Mouse (Mus musculus) heart, postnatal 0 days (tissue): ENCODE data around the gene Dpp4. TPM values are rescaled to one million over a fixed set of nuclear protein-coding genes. Genes with fewer than 3 reads are reported as not detected.

Experiments
- ATAC-seq: fragments of 200-750 bp; cut with Nextera tagmentation; 2 replicates; pipeline ENCODE4 v1.8.0; 2017; ENCODE audit warnings: low read depth, moderate number of reproducible peaks, moderate library complexity; ENCODE audit not compliant: insufficient read depth
- DNase-seq: peaks from one replicate; pipeline ENCODE4 v3.0.0-alpha.2; 2016; ENCODE audit warnings: low spot score
- H3K27ac ChIP-seq: fragments of 300-500 bp; sonication (generic); 2 replicates; pipeline ENCODE4 v1.5.1; 2014; ENCODE audit warnings: low read depth, mild to moderate bottlenecking
- H3K27me3 ChIP-seq: fragments of 300-500 bp; sonication (generic); 2 replicates; pipeline ENCODE4 v1.6.1; 2014; ENCODE audit warnings: low read length, mixed read lengths; ENCODE audit not compliant: control insufficient read depth, insufficient read depth
- H3K36me3 ChIP-seq: fragments of 300-500 bp; sonication (generic); replicated peaks from 2 replicates; pipeline ENCODE4 v1.6.1; 2014; ENCODE audit warnings: low read length, mixed read lengths; ENCODE audit not compliant: control insufficient read depth, insufficient read depth
- H3K4me1 ChIP-seq: fragments of 300-500 bp; sonication (generic); 2 replicates; pipeline ENCODE4 v1.6.1; 2014; ENCODE audit warnings: antibody characterized with exemption; ENCODE audit not compliant: control insufficient read depth, insufficient read depth
- H3K4me2 ChIP-seq: fragments of 300-500 bp; sonication (generic); 2 replicates; pipeline ENCODE4 v1.6.1; 2014; ENCODE audit warnings: low read depth, mild to moderate bottlenecking, low read length, moderate library complexity
- H3K4me3 ChIP-seq: fragments of 300-500 bp; sonication (generic); 2 replicates; pipeline ENCODE4 v1.5.1; 2014; ENCODE audit warnings: low read depth, low read length
- H3K9ac ChIP-seq: fragments of 300-500 bp; sonication (generic); replicated peaks from 2 replicates; pipeline ENCODE4 v1.6.1; 2014; ENCODE audit warnings: low read depth, low read length, mixed read lengths
- H3K9me3 ChIP-seq: fragments of 300-500 bp; sonication (generic); replicated peaks from 2 replicates; pipeline ENCODE4 v1.6.1; 2016; ENCODE audit warnings: low read length; ENCODE audit not compliant: control insufficient read depth
- CTCF ChIP-seq: IDR thresholded peaks from 2 replicates; pipeline ENCODE4 v1.5.1; 2016; ENCODE audit warnings: antibody characterized with exemption, control low read depth, low read depth
- EP300 ChIP-seq: IDR thresholded peaks from 2 replicates; pipeline ENCODE4 v1.6.1; 2016; ENCODE audit warnings: antibody characterized with exemption, low read depth
- WGBS: fragments of 180-500 bp; shearing (Covaris S2); extraction: QIAGEN DNeasy Blood & Tissue Kit; methylation state at CpG from one replicate; pipeline ENCODE4 v1.1.7; 2014; 5-methylcytosine and 5-hydroxymethylcytosine counted together
- polyA plus RNA-seq: library from polyadenylated mRNA; unstranded; fragments of >200 nt; fragmentation: Nextera tagmentation; extraction: Ambion mirVana; gene quantifications from 2 replicates; pipeline ENCODE4 v1.2.1, GENCODE M21; 2015
- total RNA-seq: library from RNA; depleted of rRNA; stranded (reverse); fragments of >200 nt; gene quantifications from 2 replicates; pipeline ENCODE4 v1.2.3, GENCODE M21; 2014; ENCODE audit warnings: low replicate concordance

Dpp4 gene
- total and polyA plus RNA-seq, 2 experiments from 2014 or later, result 5.2 to 10.4 TPM

DNA sequence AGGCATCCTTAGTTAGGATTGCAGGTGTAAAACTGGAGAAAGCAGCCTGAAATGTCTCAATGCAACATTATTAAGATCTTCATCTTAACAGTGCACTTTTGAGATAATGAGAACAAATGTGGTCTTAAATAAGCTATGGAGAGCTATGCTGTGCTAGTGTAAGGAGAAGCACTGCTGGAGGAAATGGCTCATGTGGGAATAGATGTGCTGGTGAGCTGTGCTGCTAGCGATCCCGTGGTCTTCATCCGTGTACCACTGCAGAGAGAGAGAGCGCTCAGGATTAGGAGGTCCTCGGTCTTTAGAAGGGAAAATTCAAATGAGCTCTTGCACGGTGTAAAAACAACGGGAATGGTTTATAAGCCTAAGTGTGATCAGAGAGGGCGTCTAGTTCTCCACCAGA, 79.6 kb downstream of the Dpp4 start:
- no peaks in the 10 kb centered on the region for H3K36me3 ChIP-seq
- ATAC-seq (no peak), DNase-seq (no peak)
- no peaks in the 10 kb centered on the region for H3K9me3 ChIP-seq
- no peak overlapping the region for H3K4me3 ChIP-seq
- no peak overlapping the region for H3K27ac ChIP-seq
- no peak overlapping the region for H3K9ac ChIP-seq
- whole genome bisulfite sequencing, result 76% methylated on average over 8 of the region's 8 CpGs
- H3K4me1 ChIP-seq, result no peaks in the 10 kb centered on the region
- no peak for TF ChIP-seq EP300
- no peak for TF ChIP-seq CTCF
- H3K27me3 ChIP-seq, result no peaks in the 10 kb centered on the region
- no peak overlapping the region for H3K4me2 ChIP-seq

DNA sequence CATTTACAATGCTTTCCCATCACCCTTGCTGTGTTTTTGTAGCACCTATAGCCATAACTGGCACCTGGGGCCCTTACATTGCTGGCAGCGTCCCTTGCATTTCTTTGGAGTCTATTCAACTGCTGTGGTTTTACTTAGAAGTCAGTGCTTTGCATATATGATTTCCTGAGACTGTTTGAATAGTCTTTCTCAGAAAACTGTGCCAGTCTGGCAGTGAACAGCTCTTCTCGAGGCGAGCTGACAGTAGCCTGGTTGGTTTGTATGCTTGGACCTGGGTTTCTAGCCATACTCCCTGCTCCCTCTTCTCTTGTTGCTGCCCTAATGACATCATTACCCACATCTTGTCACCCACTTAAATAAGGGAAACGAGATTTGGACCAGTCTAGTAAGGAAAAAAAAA, 80.1 kb downstream of the Dpp4 start:
- Histone ChIP-seq H3K9me3 (no peaks in the 10 kb centered on the region), H3K4me2 (no peak overlapping the region), H3K4me1 (no peaks in the 10 kb centered on the region), H3K36me3 (no peaks in the 10 kb centered on the region), H3K9ac (no peak overlapping the region), H3K27me3 (no peaks in the 10 kb centered on the region), H3K4me3 (no peak overlapping the region), H3K27ac (no peak overlapping the region)
- ATAC-seq (no peak), DNase-seq (no peak)
- WGBS, result 67% methylated on average over 4 of the region's 4 CpGs
- TF ChIP-seq EP300, result no peak
- TF ChIP-seq CTCF, result no peak

DNA sequence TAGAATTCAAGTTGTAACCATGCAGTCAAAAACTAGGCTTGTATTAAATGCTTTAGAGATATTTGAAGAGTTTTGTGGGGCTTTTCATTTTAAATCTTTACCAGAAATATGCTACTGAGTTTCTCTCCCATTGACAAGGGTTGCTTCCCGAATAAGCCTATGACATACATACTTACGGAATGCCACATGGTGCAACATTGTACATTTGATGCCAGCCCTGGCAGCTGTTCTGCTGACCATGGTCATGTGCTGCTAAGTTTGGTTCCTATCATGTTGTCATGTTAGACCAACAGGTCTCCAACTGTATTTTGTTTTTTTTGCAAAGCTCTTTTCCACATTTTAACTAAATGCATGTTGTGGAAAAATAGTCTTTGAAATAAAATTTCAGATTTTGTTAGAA, 86.6 kb downstream of the Dpp4 start:
- WGBS, result 35% methylated on average over 2 of the region's 2 CpGs
- DNase-seq (peak; percentile 61), ATAC-seq (peak; percentile 92)
- no peaks in the 10 kb centered on the region for H3K36me3 ChIP-seq
- H3K9ac ChIP-seq, result no peak overlapping the region
- H3K4me2 ChIP-seq, result no peak overlapping the region
- 0 out of 2 replicates have a peak, but pooled peaks cover 2% of the 10 kb centered on the region for H3K9me3 ChIP-seq
- no peaks in the 10 kb centered on the region for H3K27me3 ChIP-seq
- TF ChIP-seq CTCF (no peak), EP300 (no peak; the same call in 1 of the 2 replicates)
- no peaks in the 10 kb centered on the region for H3K4me1 ChIP-seq
- no peak overlapping the region for H3K4me3 ChIP-seq
- no peak overlapping the region for H3K27ac ChIP-seq

DNA sequence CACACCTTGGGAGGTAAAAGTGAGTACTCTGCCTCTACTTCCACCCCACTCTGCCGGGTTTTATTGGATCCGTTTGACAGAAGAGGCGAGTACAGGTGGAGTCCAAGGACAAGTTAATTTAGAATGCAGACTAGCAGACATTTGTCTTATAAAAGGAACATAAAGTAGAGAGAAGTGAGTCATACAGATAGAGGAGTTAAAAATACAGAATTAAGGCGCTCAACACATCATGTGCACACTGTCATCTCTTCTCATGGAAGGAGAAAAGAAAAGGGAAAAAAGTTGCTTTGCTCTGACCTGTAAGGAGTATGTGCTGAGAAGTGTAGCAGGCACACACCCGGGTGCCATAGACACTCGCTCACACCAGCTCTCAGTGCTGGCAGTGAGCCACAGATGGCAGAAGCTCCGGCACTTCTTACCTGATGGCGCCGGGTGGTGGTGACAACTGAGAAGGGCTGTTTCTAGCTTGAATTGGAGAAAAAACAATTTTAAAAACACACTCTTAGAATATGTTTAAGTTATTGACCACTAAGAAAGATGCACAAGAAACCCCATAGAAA, 88.9 kb downstream of the Dpp4 start:
- H3K4me1 ChIP-seq, result no peaks in the 10 kb centered on the region
- 0 out of 2 replicates have a peak, but pooled peaks cover 4% of the 10 kb centered on the region for H3K9me3 ChIP-seq
- H3K4me3 ChIP-seq, result no peak overlapping the region
- TF ChIP-seq CTCF, result no peak
- no peak for TF ChIP-seq EP300
- no peak for ATAC-seq
- H3K27ac ChIP-seq, result no peak overlapping the region
- no peaks in the 10 kb centered on the region for H3K36me3 ChIP-seq
- H3K9ac ChIP-seq, result no peak overlapping the region
- 53% methylated on average over 9 of the region's 9 CpGs for WGBS
- H3K4me2 ChIP-seq, result no peak overlapping the region
- no peaks in the 10 kb centered on the region for H3K27me3 ChIP-seq
- no peak for DNase-seq

DNA sequence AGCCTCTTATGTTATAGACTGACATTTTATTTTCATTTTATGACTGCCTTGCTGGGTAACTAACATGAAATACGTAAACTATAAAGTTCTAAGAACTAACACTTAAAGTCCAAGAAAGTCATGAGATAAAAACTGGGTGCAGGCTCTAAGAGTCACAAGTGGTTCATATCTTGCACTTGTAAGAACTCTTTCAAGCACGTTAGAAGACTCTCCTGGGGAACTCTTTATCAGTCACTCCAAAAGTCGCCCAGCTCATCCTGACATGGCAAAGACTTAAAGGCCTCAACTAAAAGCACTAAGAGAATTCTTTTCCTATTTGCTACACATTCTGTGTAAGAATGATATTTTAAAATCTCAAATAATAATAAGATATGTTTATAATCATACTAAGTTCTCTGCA, 92.5 kb downstream of the Dpp4 start:
- DNase-seq (no peak), ATAC-seq (no peak)
- Histone ChIP-seq H3K27ac (no peak overlapping the region), H3K9ac (no peak overlapping the region), H3K36me3 (no peaks in the 10 kb centered on the region), H3K4me1 (no peaks in the 10 kb centered on the region), H3K27me3 (no peaks in the 10 kb centered on the region), H3K4me2 (no peak overlapping the region), H3K4me3 (no peak overlapping the region), H3K9me3 (0 out of 2 replicates have a peak, but pooled peaks cover 4% of the 10 kb centered on the region)
- TF ChIP-seq CTCF, result no peak
- no peak for TF ChIP-seq EP300
- 47% methylated on average over 3 of the region's 3 CpGs for WGBS

DNA sequence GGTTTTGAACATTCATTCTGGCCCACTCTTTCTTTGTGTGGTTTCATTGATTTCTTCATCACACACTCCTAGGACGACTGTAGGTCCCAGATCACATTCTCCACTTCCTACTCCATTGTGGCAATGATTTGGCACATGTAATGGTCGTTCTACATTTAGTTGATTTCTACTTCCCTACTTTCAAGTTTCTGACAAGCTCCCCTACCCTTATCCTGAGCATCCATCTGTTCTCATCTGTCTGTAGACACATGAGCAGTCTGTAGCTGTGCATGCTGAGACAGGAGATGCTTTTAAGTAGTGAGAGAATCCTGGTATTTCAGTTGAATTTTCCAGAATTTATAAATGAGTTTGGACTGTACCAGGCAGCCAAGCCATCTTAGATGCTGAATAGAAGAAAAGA, 95.1 kb downstream of the Dpp4 start:
- H3K9me3 ChIP-seq, result 0 out of 2 replicates have a peak, but pooled peaks cover 4% of the 10 kb centered on the region
- 57% methylated on average over 2 of the region's 2 CpGs for WGBS
- H3K36me3 ChIP-seq, result no peaks in the 10 kb centered on the region
- no peak overlapping the region for H3K4me3 ChIP-seq
- no peak for ATAC-seq
- no peak for DNase-seq
- no peak overlapping the region for H3K27ac ChIP-seq
- H3K9ac ChIP-seq, result no peak overlapping the region
- TF ChIP-seq EP300 (no peak), CTCF (no peak)
- no peaks in the 10 kb centered on the region for H3K27me3 ChIP-seq
- no peaks in the 10 kb centered on the region for H3K4me1 ChIP-seq
- no peak overlapping the region for H3K4me2 ChIP-seq
